Mouse (Mus musculus): Measurements from ENCODE around the gene Nkx1-2. TPM values are rescaled to one million over a fixed set of nuclear protein-coding genes. Genes with fewer than 3 reads are reported as not detected.

The Nkx1-2 gene
- polyA plus RNA-seq, 1 experiment from 2014 or later, result 0.46 TPM

DNA sequence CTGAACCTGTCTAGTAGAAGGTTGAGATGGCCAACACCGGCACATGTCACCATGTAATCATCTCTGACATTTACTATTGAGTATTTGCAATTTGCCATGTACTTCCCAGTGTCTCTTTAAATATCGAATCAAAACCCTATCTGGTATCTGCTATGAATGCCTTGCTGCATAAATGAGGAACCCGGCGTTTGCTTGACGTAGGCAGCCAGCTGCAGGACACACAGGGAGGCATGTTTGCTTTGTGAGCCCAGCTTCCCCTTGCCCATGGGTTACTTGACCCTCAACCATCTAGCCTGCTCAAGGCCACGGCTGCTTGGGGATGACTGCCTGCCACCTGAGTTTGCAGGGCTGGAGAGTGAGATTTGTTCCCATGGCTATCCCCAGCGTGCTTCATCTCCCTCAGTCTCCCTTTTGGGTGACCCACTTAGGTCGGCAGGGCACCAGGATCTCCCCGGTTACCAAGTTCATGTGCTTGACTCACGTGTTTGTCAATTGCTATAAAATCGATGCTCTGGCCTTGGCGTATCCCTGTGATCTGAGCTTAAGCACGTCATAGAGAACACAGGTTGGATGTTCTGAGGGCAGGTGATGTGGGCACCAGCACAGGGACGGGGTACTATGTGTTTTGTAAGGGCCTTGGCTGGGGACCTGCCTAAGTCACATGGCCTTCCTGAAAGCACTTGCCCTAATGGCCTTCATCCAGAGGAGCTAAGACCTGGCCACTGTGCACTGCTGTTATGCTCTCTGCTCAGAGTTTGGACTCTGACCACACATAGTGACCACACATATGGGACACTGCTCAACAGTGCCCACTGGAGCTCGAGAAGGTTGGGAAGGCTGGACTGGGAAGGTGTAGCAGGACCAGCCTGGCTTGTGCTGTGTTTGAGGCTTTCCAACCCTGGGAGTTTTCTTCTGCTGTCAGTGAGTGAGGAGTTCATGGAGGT, 20.8 kb upstream of the Nkx1-2 start:
- H3K4me1 ChIP-seq, result no peaks in the 10 kb centered on the region
- no peak overlapping the region for H3K4me3 ChIP-seq (replicated peaks)

DNA sequence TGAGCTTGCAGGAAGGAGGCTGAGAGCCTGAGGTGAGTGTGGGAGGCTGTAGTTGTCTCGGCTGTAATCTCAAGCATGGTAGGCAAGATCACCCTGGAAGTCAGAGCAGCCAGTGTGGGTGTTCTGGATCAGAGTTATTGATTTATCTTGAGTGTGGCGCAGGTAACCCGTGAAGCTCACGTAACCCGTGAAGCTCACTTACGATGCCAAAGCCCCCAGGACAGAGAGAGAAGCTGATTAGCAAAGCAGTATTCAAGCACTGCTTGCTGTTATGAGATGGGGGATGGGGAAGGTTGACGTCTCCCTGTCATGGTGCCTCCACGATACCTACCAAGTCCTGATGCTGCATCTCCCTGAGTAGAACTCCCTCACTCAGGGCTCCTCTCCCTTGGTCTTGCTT, 20.1 kb upstream of the Nkx1-2 start:
- Histone ChIP-seq H3K27ac (replicated peaks) (no peak overlapping the region), H3K4me1 (no peaks in the 10 kb centered on the region), H3K9me3 (replicated peaks) (no peaks in the 10 kb centered on the region), H3K36me3 (no peaks in the 10 kb centered on the region), H3K27me3 (replicated peaks) (no peaks in the 10 kb centered on the region), H3K4me2 (no peak overlapping the region), H3K9ac (replicated peaks) (no peak overlapping the region), H3K4me3 (replicated peaks) (no peak overlapping the region)
- ATAC-seq (ENCODE audit: low FRiP score), result no peak
- 94% methylated on average over 8 of the region's 8 CpGs for WGBS

More for the DNA sequence above, 20.8 kb upstream of the Nkx1-2 start:
- no peak for ATAC-seq (ENCODE audit: low FRiP score)
- WGBS, result 93% methylated on average over 15 of the region's 15 CpGs
- Histone ChIP-seq H3K27ac (replicated peaks) (no peak overlapping the region), H3K9me3 (replicated peaks) (no peaks in the 10 kb centered on the region), H3K4me2 (no peak overlapping the region), H3K27me3 (replicated peaks) (no peaks in the 10 kb centered on the region), H3K36me3 (no peaks in the 10 kb centered on the region), H3K9ac (replicated peaks) (no peak overlapping the region)

DNA sequence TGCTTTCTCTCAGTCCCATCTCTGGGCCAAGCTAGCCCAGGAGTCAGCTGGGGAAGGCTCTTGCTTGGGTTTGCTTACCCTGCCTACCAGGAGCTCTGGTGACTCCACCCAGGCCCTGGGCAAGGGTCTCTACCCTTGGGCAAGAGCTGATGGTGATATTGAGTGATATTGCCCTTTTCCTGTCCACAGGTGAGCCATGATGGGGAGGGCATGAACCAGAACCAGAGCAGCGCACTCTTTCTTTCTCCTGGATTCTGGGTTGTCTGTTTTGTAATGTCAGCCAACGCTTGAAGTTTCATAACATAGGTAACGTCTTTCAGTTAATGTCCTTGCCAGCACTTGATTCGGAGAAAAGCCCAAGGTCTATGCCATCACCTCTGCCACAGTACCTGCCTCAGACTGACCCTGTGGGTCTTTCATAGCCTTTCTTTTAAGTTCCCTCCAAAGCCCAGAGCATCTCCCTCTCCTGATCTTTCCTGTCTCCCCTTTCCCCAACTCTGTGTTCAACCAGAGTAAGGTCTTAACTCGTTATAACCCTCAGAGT, 17.7 kb upstream of the Nkx1-2 start:
- H3K4me2 ChIP-seq, result no peak overlapping the region
- no peaks in the 10 kb centered on the region for H3K27me3 ChIP-seq (replicated peaks)
- no peaks in the 10 kb centered on the region for H3K9me3 ChIP-seq (replicated peaks)
- 82% methylated on average over 5 of the region's 5 CpGs for WGBS
- H3K4me1 ChIP-seq, result no peaks in the 10 kb centered on the region
- no peak overlapping the region for H3K4me3 ChIP-seq (replicated peaks)
- no peak for ATAC-seq (ENCODE audit: low FRiP score)
- no peak overlapping the region for H3K27ac ChIP-seq (replicated peaks)
- H3K36me3 ChIP-seq, result no peaks in the 10 kb centered on the region
- no peak overlapping the region for H3K9ac ChIP-seq (replicated peaks)

DNA sequence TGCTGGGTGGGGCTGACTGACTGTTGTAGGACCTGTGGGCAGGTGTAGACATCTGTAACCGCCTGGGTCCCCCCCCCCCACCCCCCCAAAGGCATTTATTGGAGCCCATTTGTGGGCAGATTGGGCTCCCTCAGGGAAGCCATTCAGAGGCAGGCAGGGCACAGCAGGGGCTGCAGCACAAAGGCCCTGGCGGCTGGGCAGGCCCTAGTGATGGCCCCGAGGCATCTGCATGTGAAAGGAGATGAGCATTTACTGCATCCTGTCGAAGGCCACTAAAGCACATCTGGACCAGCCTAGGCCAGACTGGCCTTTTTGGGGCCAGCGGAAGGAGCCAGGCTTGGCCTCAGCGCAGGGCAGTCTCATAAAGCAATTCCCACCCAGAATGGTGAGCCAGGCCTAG, 17.0 kb upstream of the Nkx1-2 start:
- Histone ChIP-seq H3K9me3 (replicated peaks) (no peaks in the 10 kb centered on the region), H3K36me3 (no peaks in the 10 kb centered on the region), H3K4me2 (no peak overlapping the region), H3K27me3 (replicated peaks) (no peaks in the 10 kb centered on the region), H3K4me1 (peaks cover 2% of the 10 kb centered on the region; the same call in 1 of the 2 replicates), H3K27ac (replicated peaks) (no peak overlapping the region), H3K4me3 (replicated peaks) (no peak overlapping the region), H3K9ac (replicated peaks) (no peak overlapping the region)
- WGBS, result 23% methylated on average over 6 of the region's 6 CpGs
- ATAC-seq (ENCODE audit: low FRiP score), result no peak; the same call in 1 of the 2 replicates

DNA sequence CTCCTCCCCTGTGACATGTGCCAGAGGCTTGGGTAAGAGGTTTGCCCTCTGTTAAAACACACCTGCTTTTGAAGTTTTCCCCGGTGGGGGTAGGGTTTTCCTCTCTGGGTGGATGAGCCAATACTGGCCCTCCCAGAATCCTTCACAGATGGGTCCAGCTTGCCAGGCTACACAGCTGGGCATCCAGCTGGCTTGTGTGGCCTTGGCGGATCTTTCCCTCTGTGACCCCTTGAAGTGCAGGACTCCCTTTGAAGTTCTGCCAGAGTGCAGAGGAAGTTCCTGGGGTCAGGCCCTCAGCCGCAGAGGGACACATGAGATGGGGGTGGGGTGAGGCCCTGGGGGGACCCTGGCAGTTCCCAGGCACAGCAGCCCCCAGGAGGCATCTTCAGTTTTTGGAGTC, 15.9 kb upstream of the Nkx1-2 start:
- no peaks in the 10 kb centered on the region for H3K27me3 ChIP-seq (replicated peaks)
- H3K4me3 ChIP-seq (replicated peaks), result no peak overlapping the region
- H3K9ac ChIP-seq (replicated peaks), result no peak overlapping the region
- ATAC-seq (ENCODE audit: low FRiP score), result no peak
- H3K9me3 ChIP-seq (replicated peaks), result no peaks in the 10 kb centered on the region
- H3K27ac ChIP-seq (replicated peaks), result no peak overlapping the region
- no peak overlapping the region for H3K4me2 ChIP-seq
- no peaks in the 10 kb centered on the region for H3K36me3 ChIP-seq
- peaks cover 4% of the 10 kb centered on the region; the same call in 1 of the 2 replicates for H3K4me1 ChIP-seq
- 11% methylated on average over 3 of the region's 3 CpGs for WGBS

DNA sequence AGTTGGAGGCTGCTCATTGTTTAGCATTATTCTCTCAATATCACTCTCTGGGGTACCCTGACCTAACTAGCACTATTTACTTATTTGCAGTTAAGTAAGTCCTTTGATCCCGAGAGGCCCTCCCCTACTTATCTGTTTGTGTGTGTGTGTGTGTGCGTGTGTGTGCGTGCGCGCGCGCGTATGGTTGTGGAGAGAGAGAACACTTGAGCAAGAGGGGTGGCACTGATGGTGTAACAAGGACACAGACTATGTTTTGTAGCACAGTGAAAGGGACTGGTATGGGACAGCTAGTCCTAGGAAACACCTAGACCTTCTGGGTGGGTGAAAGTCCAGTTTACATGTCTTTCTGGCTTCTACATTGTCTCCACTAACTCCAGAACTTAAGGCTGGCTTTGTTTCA, 12.1 kb upstream of the Nkx1-2 start:
- peak overlapping the region; percentile 63; the same call in 1 of the 2 replicates for H3K4me2 ChIP-seq
- no peak overlapping the region for H3K27ac ChIP-seq (replicated peaks)
- no peak overlapping the region for H3K4me3 ChIP-seq (replicated peaks)
- no peaks in the 10 kb centered on the region for H3K9me3 ChIP-seq (replicated peaks)
- H3K9ac ChIP-seq (replicated peaks), result no peak overlapping the region
- no peak for ATAC-seq (ENCODE audit: low FRiP score)
- WGBS, result 94% methylated on average over 8 of the region's 8 CpGs
- peaks cover 8% of the 10 kb centered on the region for H3K4me1 ChIP-seq
- H3K27me3 ChIP-seq (replicated peaks), result 0 out of 2 replicates have a peak, but pooled peaks cover 11% of the 10 kb centered on the region
- no peaks in the 10 kb centered on the region for H3K36me3 ChIP-seq

DNA sequence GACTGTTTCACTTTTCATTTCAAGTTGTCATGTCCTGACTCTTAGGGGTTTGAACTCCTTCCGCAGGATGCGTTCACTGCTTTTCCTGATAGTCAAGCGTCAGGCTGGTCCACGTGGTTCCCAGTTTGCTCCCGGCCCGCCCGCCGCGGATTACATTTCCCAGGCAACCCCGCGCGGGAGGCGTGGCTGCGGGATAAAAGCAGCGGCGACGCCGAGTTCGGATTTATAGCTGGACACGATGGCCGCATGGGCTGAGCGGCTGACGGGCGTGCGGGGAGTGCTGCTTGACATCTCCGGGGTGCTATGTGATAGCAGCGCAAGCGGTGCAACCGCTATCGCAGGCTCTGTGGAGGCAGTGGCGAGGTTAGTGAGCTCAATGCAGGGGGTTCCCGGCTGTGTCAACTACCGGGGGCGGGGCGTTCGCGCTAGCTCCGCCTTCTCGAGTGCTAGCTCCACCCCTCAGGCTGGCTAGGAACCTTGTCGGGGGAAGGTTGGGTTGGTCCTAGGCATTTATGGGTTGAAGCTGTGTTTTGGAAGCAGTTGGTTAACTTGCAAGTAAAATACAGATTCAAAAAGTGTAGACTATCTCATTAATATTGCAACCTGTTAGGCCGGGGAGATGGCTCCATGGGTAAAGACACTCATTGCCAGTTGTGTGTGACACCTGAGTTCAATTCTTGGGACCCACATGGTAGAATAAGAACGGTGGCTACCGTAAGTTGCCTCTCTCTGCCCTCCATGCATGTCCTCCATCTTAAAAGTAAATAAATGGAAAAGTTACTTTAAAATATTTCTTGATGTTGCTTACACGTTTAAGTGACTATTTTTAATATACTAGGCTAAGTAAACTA, 11.3 kb upstream of the Nkx1-2 start, which contains the start of gene Lhpp:
Lhpp (plus strand) TSS at position 171 of the 851 bp plus-strand sequence.
- peak within 1 kb of the TSS; percentile 64 for H3K9ac ChIP-seq (replicated peaks)
- H3K27ac ChIP-seq (replicated peaks), result peak within 1 kb of the TSS; percentile 72
- no peaks in the 10 kb centered on the region for H3K9me3 ChIP-seq (replicated peaks)
- H3K4me3 ChIP-seq (replicated peaks), result peak within 1 kb of the TSS; percentile 56
- H3K4me1 ChIP-seq, result peaks cover 8% of the 10 kb centered on the region
- WGBS, result 8% methylated on average over 44 of the region's 44 CpGs
- ATAC-seq (ENCODE audit: low FRiP score), result peak; percentile 93
- peak within 1 kb of the TSS; percentile 63 for H3K4me2 ChIP-seq
- H3K36me3 ChIP-seq, result no peaks in the 10 kb centered on the region
- peaks cover 16% of the 10 kb centered on the region; the same call in 1 of the 2 replicates for H3K27me3 ChIP-seq (replicated peaks)

DNA sequence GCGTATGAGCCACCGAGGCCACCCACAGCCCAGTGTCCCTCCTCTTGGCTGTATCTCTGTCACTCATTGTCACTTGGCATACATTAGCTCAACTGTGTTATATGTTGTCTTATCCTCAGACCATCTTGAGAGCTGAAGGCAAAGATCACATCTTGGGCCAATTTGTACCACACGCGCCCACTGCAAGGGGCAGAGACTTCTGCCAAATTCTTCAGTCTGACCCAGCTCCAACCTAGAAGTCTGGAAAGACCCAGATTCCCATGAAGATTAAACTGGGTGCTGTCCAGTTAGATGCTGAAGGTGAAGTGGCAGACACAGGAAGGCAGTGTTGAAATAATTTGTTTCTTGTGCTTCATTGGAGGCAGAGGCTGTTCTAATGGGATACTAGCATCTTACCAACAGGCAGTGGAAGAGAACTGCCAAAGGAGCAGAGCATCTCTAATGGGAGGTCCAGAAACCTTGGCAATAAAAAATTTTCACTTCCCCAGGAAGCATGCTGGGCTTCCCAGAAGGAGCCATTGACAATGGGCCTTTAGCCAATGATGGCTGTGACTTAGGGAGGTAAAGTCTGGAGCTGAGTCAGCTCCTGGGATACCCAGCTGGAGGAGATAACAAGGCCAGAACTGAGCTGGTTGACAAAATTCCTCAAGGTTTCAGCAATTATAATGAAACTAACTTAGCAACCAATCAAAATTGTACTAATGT, 9.0 kb upstream of the Nkx1-2 start:
- Histone ChIP-seq H3K36me3 (no peaks in the 10 kb centered on the region), H3K4me2 (no peak overlapping the region), H3K4me1 (peaks cover 8% of the 10 kb centered on the region), H3K9me3 (replicated peaks) (no peaks in the 10 kb centered on the region), H3K9ac (replicated peaks) (no peak overlapping the region), H3K4me3 (replicated peaks) (no peak overlapping the region), H3K27me3 (replicated peaks) (peaks cover 16% of the 10 kb centered on the region; the same call in 1 of the 2 replicates), H3K27ac (replicated peaks) (no peak overlapping the region)
- WGBS, result 98% methylated on average over 4 of the region's 4 CpGs
- no peak for ATAC-seq (ENCODE audit: low FRiP score)

DNA sequence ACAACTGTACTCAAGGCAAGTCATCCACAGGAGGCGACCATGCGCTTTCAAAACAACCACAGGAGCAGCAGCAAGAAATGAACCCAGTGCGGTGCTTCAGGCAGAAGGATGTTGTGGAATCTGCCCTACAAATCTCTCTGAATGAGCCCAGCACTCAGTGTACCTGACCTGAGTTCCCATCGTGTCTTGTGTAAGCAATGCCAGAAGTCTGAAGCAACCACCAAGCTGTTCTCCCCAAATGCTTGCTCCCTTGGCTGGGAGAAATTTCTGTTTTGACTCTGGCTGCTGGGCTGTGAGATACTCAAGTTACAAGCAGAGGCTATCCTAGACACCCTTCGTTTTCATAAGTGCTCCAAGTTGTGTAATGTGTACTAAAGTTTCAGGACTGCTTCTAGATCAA, 6.3 kb upstream of the Nkx1-2 start:
- 63% methylated on average over 5 of the region's 5 CpGs for WGBS
- H3K36me3 ChIP-seq, result no peaks in the 10 kb centered on the region

DNA sequence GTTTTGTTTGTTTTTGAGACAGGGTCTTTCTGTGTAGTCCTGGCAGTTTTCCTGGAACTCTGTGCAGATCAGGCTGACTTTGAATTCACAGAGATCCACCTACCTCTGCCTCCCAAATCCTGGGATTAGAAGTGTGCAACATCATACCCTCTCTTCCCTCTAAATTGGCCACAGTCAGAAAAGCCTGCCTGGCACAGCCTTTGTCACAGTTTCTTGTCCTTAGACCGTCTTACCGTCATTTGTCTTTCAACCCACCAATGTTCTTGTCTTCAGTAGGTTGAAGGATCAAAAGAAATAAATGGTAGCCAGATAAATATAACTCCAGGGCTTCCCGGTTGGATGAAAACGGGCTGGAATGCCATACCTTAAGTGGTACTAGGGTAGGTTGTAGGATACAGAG, 5.3 kb upstream of the Nkx1-2 start:
- WGBS, result 86% methylated on average over 4 of the region's 4 CpGs
- peaks cover 47% of the 10 kb centered on the region for H3K27me3 ChIP-seq (replicated peaks)

More for the DNA sequence above, 6.3 kb upstream of the Nkx1-2 start:
- H3K4me1 ChIP-seq, result peaks cover 4% of the 10 kb centered on the region; the same call in 1 of the 2 replicates
- H3K9me3 ChIP-seq (replicated peaks), result no peaks in the 10 kb centered on the region
- no peak overlapping the region for H3K9ac ChIP-seq (replicated peaks)
- no peak overlapping the region for H3K4me3 ChIP-seq (replicated peaks)
- H3K27me3 ChIP-seq (replicated peaks), result peaks cover 39% of the 10 kb centered on the region
- no peak overlapping the region for H3K27ac ChIP-seq (replicated peaks)
- ATAC-seq (ENCODE audit: low FRiP score), result no peak
- H3K4me2 ChIP-seq, result no peak overlapping the region

DNA sequence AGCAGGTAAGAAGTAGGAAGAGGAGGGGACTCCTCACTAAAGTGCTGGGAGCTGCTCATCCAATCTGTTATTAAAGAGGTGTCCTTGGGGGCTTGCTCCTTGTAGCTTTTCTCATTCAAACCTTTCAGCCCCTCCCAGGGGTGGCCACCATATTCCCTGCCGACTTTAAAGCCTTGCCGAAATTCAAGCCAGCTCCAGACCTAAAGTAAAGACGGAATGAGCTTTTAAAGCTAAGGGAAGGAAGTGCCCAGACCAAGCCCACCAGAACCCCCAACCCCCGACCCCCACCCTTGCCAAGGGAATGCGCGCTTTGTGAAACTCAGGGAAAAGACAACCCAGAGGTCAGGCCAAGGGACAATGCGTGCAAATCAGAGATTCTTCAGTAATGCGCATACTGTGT, 1.5 kb upstream of the Nkx1-2 start:
- Histone ChIP-seq H3K9me3 (replicated peaks) (no peaks in the 10 kb centered on the region), H3K4me3 (replicated peaks) (no peak overlapping the region), H3K4me2 (no peak overlapping the region), H3K36me3 (no peaks in the 10 kb centered on the region), H3K4me1 (peaks cover 36% of the 10 kb centered on the region), H3K27me3 (replicated peaks) (peaks cover 69% of the 10 kb centered on the region), H3K27ac (replicated peaks) (no peak overlapping the region), H3K9ac (replicated peaks) (no peak overlapping the region)
- ATAC-seq (ENCODE audit: low FRiP score), result no peak
- WGBS, result 14% methylated on average over 8 of the region's 8 CpGs

More for the DNA sequence above, 5.3 kb upstream of the Nkx1-2 start:
- no peak overlapping the region for H3K9ac ChIP-seq (replicated peaks)
- peaks cover 6% of the 10 kb centered on the region for H3K4me1 ChIP-seq
- H3K27ac ChIP-seq (replicated peaks), result no peak overlapping the region
- H3K9me3 ChIP-seq (replicated peaks), result no peaks in the 10 kb centered on the region
- no peaks in the 10 kb centered on the region for H3K36me3 ChIP-seq
- no peak overlapping the region for H3K4me2 ChIP-seq
- no peak overlapping the region for H3K4me3 ChIP-seq (replicated peaks)
- no peak for ATAC-seq (ENCODE audit: low FRiP score)
